Mouse (Mus musculus) kidney, postnatal 0 days (tissue): ENCODE measurements around the gene Med1. TPM values are rescaled to one million over a fixed set of nuclear protein-coding genes. Genes with fewer than 3 reads are reported as not detected.

Experiments
- ATAC-seq: fragments of 200-750 bp; cut with Nextera tagmentation; replicated peaks from 2 replicates; pipeline ENCODE4 v1.8.0; 2017; ENCODE audit warnings: low read depth, moderate number of reproducible peaks, moderate TSS enrichment, moderate library complexity; ENCODE audit not compliant: low FRiP score
- DNase-seq: peaks from one replicate; pipeline ENCODE4 v3.0.0-alpha.2; 2016; ENCODE audit warnings: low spot score
- H3K27ac ChIP-seq: fragments of 300-500 bp; sonication (generic); 2 replicates; pipeline ENCODE4 v1.5.1; 2014; ENCODE audit warnings: mild to moderate bottlenecking
- H3K27me3 ChIP-seq: fragments of 300-500 bp; sonication (generic); 2 replicates; pipeline ENCODE4 v1.6.1; 2014; ENCODE audit warnings: low read length, mixed read lengths; ENCODE audit not compliant: insufficient read depth
- H3K36me3 ChIP-seq: fragments of 300-500 bp; sonication (generic); 2 replicates; pipeline ENCODE4 v1.6.1; 2014; ENCODE audit warnings: low read length, mixed read lengths; ENCODE audit not compliant: insufficient read depth
- H3K4me1 ChIP-seq: fragments of 300-500 bp; sonication (generic); replicated peaks from 2 replicates; pipeline ENCODE4 v1.6.1; 2014; ENCODE audit warnings: antibody characterized with exemption, low read length, mixed read lengths; ENCODE audit not compliant: insufficient read depth
- H3K4me2 ChIP-seq: fragments of 300-500 bp; sonication (generic); 2 replicates; pipeline ENCODE4 v1.6.1; 2014; ENCODE audit warnings: mild to moderate bottlenecking, low read length, moderate library complexity, mixed read lengths
- H3K4me3 ChIP-seq: fragments of 300-500 bp; sonication (generic); replicated peaks from 2 replicates; pipeline ENCODE4 v1.5.1; 2014; ENCODE audit warnings: low read depth, low read length
- H3K9ac ChIP-seq: fragments of 300-500 bp; sonication (generic); 2 replicates; pipeline ENCODE4 v1.6.1; 2014; ENCODE audit warnings: low read depth, low read length
- H3K9me3 ChIP-seq: fragments of 300-500 bp; sonication (generic); replicated peaks from 2 replicates; pipeline ENCODE4 v1.6.1; 2016; ENCODE audit warnings: low read length, inconsistent platforms, mixed read lengths
- CTCF ChIP-seq: IDR thresholded peaks from 2 replicates; pipeline ENCODE4 v1.5.1; 2016; ENCODE audit warnings: antibody characterized with exemption, low read depth, mild to moderate bottlenecking, moderate library complexity
- WGBS: fragments of 180-500 bp; shearing (Covaris S2); extraction: QIAGEN DNeasy Blood & Tissue Kit; methylation state at CpG from one replicate; pipeline ENCODE4 v1.1.7; 2014; 5-methylcytosine and 5-hydroxymethylcytosine counted together
- microRNA-seq: library from miRNA; unstranded; fragments of <30 nt; microRNA quantifications from one replicate; pipeline ENCODE4, GENCODE M21; 2016
- polyA plus RNA-seq: library from polyadenylated mRNA; unstranded; fragments of >200 nt; fragmentation: Nextera tagmentation; extraction: Ambion mirVana; gene quantifications from 2 replicates; pipeline ENCODE4 v1.2.1, GENCODE M21; 2015

Gene Med1
- polyA plus RNA-seq, 1 experiment from 2014 or later = 47.0 TPM

DNA sequence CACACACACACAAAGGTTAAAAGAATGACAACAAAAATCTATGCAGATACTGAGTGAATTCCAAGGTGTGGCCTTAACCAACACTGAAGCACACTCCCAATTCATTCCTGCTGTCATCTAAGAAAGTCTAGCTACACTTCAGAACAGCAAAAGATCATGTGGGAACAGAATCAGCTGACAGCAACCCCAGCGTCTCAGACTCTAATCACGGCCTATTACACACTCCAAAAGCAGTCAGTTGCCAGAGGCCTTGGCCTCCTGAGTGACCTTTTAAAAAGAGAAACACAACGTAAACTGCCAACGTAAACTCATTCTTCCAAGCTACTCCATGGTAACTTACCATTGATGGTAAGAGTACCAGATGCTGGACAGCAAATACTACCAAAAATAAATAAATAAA is 58.1 kb downstream of the Med1 start:
- TF ChIP-seq CTCF = no peak
- no peak for ATAC-seq
- H3K4me2 ChIP-seq = no peak overlapping the region
- no peaks in the 10 kb centered on the region for H3K9me3 ChIP-seq
- no peaks in the 10 kb centered on the region for H3K27me3 ChIP-seq
- no peak overlapping the region for H3K4me3 ChIP-seq
- no peak for DNase-seq
- H3K27ac ChIP-seq = no peak overlapping the region
- no peak overlapping the region for H3K9ac ChIP-seq
- 56% methylated on average over 4 of the region's 4 CpGs for WGBS
- no peaks in the 10 kb centered on the region for H3K36me3 ChIP-seq
- no peaks in the 10 kb centered on the region for H3K4me1 ChIP-seq

DNA sequence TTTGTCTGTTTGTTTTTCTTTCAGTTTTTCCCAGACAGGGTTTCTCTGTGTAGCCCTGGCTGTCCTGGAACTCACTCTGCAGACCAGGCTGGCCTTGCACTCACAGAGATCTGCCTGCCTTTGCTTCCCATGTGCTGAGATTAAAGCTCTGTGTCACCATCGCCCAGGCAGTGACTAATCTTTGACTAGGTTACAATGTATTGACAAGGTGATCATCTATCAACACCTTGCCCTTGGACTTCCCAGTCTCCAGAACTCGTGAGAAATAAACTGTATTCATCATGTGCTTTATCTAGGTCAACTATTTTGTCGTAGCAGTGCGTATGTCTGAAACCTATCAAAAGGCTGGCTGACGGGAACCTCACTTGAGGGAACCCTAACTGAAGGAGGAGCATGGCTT is 69.7 kb downstream of the Med1 start:
- Histone ChIP-seq H3K4me1 (no peaks in the 10 kb centered on the region), H3K27ac (no peak overlapping the region), H3K4me3 (no peak overlapping the region), H3K36me3 (0 out of 2 replicates have a peak, but pooled peaks cover 4% of the 10 kb centered on the region), H3K9me3 (no peaks in the 10 kb centered on the region), H3K4me2 (no peak overlapping the region), H3K9ac (no peak overlapping the region), H3K27me3 (no peaks in the 10 kb centered on the region)
- no peak for TF ChIP-seq CTCF
- no peak for ATAC-seq
- WGBS = 94% methylated on average over 5 of the region's 5 CpGs
- no peak for DNase-seq

DNA sequence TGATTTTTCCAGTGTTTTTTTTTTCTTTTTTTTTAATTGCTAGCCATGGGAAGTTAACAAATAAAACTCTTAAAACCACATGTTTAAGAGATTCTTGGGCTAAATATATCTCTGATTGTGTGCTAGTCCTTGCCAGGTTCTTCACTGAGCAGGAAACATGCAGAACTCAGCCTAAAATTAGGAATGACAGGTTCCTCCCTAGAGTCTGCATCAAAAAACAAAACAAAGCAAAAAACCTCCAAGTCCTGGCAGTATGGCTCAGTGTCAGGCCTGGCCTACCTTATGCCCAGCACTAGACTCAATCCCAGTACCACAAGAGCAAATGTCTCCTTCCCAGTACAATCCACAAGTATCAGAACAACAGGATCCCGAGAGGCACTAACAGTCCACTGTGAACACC is 78.7 kb downstream of the Med1 start:
- no peak for ATAC-seq
- H3K9me3 ChIP-seq = no peaks in the 10 kb centered on the region
- no peaks in the 10 kb centered on the region for H3K27me3 ChIP-seq
- no peak overlapping the region for H3K27ac ChIP-seq
- peaks cover 28% of the 10 kb centered on the region for H3K36me3 ChIP-seq
- no peak for TF ChIP-seq CTCF
- no peak overlapping the region for H3K9ac ChIP-seq
- WGBS = 91% methylated on average over 1 of the region's 1 CpGs
- no peak for DNase-seq
- no peaks in the 10 kb centered on the region for H3K4me1 ChIP-seq
- no peak overlapping the region for H3K4me2 ChIP-seq
- H3K4me3 ChIP-seq = no peak overlapping the region

DNA sequence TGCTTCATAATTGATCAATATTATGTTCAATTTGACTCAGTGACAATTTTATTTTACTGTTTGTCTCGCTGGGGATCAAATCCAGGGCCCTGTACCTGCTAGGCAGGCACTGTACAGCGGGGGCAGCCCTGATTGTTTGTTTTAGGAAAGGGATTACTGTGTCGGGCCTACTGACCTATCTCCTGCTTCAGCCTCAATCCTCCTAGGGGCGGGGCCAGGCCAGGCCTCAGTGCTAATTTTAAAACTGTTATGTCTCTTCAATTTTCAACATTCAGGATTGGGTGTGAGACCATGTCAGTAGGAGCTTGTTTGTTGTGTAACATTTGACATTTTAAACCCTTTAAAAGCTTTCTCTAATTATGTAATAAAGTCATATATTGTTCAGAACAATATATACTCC is 79.6 kb downstream of the Med1 start:
- Histone ChIP-seq H3K9me3 (no peaks in the 10 kb centered on the region), H3K4me1 (no peaks in the 10 kb centered on the region), H3K4me2 (no peak overlapping the region), H3K36me3 (peaks cover 36% of the 10 kb centered on the region), H3K4me3 (no peak overlapping the region), H3K27ac (no peak overlapping the region), H3K27me3 (no peaks in the 10 kb centered on the region), H3K9ac (no peak overlapping the region)
- TF ChIP-seq CTCF = no peak
- DNase-seq (no peak), ATAC-seq (no peak)
- WGBS = 63% methylated on average over 4 of the region's 4 CpGs

DNA sequence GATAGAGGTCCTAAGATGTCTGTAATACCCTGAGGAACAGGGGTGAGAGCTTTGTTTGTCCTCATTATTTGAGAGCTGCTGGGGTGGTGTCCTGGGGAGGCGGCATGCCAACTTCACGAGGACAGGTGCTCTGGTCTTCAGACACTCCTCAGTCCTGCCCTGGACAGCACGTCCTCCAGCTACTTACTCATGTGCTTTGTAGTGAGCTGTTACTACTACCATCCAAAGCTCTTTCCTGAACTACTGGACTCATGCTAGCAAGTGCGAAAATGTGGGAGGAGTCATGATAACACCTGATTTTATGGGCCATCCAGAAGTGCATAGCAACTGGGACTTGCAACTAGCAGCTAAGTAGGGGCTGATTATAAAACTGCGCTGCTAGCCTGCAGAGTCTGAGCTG is 83.4 kb downstream of the Med1 start:
- H3K27me3 ChIP-seq = no peaks in the 10 kb centered on the region

More for the DNA sequence above, 83.4 kb downstream of the Med1 start:
- Histone ChIP-seq H3K27ac (no peak overlapping the region), H3K4me2 (no peak overlapping the region), H3K4me1 (no peaks in the 10 kb centered on the region), H3K36me3 (peaks cover 51% of the 10 kb centered on the region), H3K9me3 (no peaks in the 10 kb centered on the region), H3K4me3 (no peak overlapping the region), H3K9ac (no peak overlapping the region)
- ATAC-seq = no peak
- WGBS = 81% methylated on average over 5 of the region's 5 CpGs
- TF ChIP-seq CTCF = no peak
- no peak for DNase-seq

Small RNA genes lying within 50 kb of the gene (microRNA-seq; reads per million reads assigned to microRNA genes)
- not detected for gene Gm27399

Other genes with a start within 250 kb of the Med1 start
- gene Plxdc1, start 206.8 kb downstream of the Med1 start, polyA plus RNA-seq = 1.8 and 2.1 TPM in 2 replicates
- 2.0 and 3.1 TPM in 2 replicates for gene Arl5c, start 197.1 kb downstream of the Med1 start, polyA plus RNA-seq
- 8.8 and 9.0 TPM in 2 replicates for gene Cacnb1, start 170.3 kb downstream of the Med1 start, polyA plus RNA-seq
- gene Rpl19, start 166.6 kb downstream of the Med1 start, polyA plus RNA-seq = 1,072 and 1,182 TPM in 2 replicates
- 1.6 and 2.0 TPM in 2 replicates for gene Stac2, start 139.8 kb downstream of the Med1 start, polyA plus RNA-seq
- gene Fbxl20, start 42.9 kb downstream of the Med1 start, polyA plus RNA-seq = 15.5 and 16.5 TPM in 2 replicates
- 6.1 and 6.4 TPM in 2 replicates for gene Cdk12, start 9.8 kb upstream of the Med1 start, polyA plus RNA-seq
- not detected in 2 replicates for gene Neurod2, start 136.4 kb upstream of the Med1 start, polyA plus RNA-seq
- gene Ppp1r1b, start 155.1 kb upstream of the Med1 start, polyA plus RNA-seq = 12.1 and 12.3 TPM in 2 replicates
- 42.4 and 42.8 TPM in 2 replicates for gene Stard3, start 165.1 kb upstream of the Med1 start, polyA plus RNA-seq
- 1.8 and 2.1 TPM in 2 replicates for gene Tcap, start 190.5 kb upstream of the Med1 start, polyA plus RNA-seq
- 3.5 and 3.7 TPM in 2 replicates for gene Pnmt, start 193.2 kb upstream of the Med1 start, polyA plus RNA-seq
- 16.1 and 17.4 TPM in 2 replicates for gene Pgap3, start 207.2 kb upstream of the Med1 start, polyA plus RNA-seq
- 36.1 and 41.1 TPM in 2 replicates for gene Erbb2, start 219.2 kb upstream of the Med1 start, polyA plus RNA-seq
- gene Mien1, start 245.7 kb upstream of the Med1 start, polyA plus RNA-seq = 155 and 158 TPM in 2 replicates